Mouse (Mus musculus): ENCODE data around the gene Scn3a.

DNA sequence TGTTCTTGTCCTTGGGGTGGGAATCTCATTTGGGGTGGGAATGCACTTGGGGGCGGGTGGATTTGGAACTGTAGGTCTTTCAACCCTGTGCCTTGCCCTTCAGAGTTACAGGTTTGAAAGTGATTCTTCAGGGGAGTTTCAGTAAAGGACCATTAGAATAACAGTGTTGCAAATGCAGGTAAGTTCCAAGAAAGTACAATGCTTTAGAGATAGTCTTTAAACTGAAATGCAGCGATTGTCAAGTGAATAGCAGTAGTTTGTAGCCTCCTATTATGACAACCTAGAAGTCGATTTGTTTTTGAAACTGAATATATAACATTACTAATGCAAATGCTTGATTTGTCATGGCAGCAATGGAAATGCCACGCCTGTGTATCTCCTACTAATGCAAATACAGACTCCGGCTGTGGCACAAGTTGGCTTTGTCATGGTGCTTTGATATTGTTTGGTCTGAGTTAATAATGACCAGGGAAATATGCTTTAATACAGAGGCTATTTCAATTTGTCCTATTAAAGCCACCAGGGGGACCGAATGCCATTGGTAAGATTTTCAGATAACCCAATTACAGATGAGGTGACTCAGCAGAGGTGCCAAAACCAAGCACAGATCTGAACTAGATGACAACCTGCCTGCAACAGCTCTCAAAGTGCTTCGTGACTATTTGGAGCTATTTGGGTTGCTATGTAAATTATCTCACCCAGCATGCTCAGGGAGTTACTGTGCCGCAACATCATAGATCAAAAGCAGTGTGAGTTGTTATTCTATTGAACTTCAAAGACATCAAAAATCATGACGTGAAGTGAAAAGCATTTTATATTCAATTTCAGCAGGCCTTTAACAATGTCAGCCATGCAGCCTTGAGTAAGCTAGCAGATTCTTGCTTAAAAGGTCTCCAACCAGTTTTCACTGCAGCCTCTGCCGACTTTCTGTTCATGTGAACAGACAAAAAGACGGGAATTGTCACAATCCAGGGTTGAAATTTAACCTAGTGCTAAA lies 145.9 kb downstream of the Scn3a start:
- TF ChIP-seq CTCF (IDR thresholded peaks at IDR 0.05; ENCODE audit: extremely low read depth, insufficient read length, insufficient replicate concordance, low read depth, low read length): no peak
- TF ChIP-seq POLR2A (IDR thresholded peaks at IDR 0.05; ENCODE audit: low read depth, low read length): no peak
